Mouse (Mus musculus) kidney, adult 18-20 months (tissue): ENCODE measurements around the gene Hunk.

Experiments used
- DNase-seq: peaks from one replicate; pipeline ENCODE4 v3.0.0; 2021

The Hunk gene

DNA sequence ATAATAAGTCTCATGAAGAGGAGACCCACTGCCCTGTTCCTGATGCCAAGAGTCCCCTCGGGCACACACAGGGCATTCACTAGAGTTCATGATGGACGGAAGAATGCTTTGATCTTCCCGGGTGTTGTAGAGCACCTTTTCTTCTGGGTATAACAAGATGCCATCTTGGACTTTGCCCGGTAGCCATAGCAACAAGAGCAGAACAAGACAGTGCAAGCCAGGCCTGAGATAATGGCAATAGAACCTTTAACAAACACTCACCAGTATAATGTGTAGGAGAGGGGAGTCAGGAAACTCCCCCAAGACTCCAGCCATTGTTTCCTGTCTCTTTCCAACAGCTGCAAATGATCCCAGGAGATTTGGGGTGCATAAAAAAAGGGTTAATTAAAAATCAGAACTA lies 8.9 kb downstream of the Hunk start:
- DNase-seq, result peak; percentile 49

DNA sequence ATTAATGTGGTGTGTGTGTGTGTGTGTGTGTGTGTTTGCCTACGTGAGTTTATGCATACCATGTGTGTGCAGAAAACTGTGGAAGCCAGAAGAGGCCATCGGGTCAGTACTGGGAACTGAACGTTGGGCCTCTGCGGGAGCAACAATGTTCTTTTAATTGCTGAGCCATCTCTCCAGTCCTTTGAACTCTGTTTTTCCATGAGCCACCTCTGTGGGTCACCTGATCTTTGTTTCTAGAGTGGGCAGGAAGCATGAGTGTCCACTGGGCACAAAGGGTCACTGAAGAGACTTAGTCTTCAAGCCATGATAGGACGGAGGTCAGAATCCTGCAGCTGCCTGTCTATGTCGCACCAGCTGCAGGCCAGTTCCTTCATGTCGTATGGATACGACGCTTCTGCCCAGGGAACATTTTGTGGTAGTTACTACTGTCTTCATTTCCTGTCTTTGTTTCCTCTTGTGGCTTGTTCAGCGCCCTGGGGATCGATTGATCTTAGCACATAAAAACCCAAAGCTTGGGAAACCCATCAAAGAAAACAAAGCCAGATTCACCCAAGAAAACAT lies 10.3 kb downstream of the Hunk start:
- DNase-seq, result no peak

DNA sequence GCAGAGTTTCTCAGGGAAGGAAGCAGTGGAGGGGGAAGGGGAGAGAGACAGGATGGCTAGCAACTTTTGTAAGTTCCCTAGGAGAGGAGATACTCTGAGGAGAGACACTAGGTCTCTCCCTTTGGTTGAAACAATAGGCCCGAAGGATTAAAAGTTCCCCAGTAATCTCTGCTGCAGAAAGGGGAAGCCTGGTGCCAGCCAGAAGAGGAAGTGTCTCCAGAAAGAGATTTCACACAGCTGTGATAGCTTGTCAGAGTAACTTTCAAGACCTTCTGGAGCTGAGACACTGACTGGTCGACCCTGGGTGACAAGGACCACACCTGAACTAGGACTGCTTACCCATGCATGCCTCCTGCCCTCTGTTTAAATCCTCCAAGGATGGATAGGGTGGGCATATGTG lies 11.1 kb downstream of the Hunk start:
- DNase-seq, result no peak

DNA sequence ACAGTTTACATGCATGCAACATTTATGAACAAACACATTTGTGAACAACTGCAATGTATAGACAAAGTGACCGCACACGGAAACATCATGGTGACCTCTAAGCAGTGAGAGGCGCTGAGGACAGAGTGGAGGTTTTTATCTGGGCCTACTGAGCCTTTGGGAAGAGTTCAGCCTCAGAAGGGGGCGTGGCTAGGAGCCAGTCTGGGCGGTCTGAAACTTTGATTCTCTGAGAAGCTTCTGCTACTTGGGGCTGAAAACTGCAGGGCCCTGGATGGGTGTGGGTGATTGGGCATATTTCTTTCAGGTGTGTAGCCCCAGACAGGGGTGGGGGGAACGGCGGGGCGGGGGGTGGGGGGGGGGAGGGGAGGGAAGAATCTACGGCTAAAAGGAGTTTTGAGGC lies 14.5 kb downstream of the Hunk start:
- DNase-seq, result no peak

DNA sequence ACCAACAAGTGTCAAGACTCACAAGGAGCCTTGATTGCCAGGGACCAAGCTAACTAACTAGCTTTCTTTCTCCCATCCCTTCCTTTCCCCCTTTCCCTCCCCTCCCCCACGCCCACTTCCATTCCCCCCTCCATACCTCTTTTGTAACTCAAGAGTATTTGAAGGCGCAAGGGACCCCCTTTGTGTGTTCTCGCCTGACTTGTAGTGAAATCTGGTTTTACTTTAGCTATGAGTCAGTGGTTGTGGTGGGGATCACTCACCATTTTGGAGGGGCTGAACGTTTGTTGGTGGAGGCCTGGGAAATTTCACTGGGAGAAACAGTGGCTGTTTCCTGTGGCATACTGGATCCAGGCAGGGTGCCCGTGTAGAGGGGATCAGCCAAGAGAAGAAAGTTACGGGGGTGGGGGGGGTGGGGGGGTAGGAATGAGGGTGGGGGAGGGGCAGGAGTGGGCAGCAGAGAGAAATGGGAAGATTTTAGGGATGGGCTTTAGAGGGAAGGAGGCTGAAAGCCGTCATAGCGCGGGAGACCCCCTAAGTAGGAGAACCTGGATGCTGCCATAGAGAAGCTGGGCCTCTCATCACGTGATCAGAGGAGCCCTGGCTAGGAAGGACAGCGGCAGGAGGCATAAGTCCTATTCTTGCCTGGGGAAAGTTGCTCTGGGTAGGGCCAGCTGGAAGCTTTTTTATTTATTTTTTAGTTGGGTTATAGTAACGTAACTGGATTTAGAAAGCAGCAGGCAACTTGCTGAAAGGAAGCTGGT lies 15.3 kb downstream of the Hunk start:
- DNase-seq, result no peak

DNA sequence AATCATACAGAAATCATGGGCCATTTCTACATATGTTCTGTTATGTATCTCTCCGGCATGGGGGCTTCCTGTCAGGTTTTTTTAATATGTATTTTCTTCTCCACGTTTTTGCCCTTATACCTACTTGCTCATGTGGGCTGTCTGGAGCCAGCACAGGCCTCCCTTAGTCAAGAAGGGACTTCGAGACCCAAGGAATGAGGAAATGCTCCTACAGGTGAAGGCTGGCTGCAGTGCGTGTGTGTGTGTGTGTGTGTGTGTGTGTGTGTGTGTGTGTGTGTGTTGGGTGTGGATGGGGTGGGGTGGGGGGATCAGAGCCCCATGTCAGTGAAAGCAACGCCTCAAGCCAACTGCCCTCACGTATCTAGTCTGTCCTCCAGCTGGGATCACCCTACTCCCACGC lies 16.5 kb downstream of the Hunk start:
- no peak for DNase-seq

DNA sequence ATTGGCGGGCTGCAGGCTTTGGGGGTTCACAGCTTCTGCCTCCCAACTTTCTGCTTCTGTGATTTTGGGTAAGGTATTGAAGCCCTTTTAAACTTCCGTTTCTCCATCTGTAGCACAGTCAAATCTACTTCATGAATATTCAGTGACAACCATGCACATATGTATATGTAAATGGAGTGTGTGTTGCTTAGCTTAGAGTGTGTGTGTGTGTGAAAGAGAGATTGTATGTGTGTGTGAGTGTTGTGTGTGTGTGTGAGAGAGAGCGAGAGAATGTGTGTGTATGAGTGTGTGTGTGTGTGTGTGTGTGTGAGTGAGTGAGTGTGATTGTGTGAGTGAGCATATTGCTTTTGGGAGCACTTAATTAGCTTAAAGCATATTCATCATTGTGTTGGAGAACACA lies 19.4 kb downstream of the Hunk start:
- no peak for DNase-seq

DNA sequence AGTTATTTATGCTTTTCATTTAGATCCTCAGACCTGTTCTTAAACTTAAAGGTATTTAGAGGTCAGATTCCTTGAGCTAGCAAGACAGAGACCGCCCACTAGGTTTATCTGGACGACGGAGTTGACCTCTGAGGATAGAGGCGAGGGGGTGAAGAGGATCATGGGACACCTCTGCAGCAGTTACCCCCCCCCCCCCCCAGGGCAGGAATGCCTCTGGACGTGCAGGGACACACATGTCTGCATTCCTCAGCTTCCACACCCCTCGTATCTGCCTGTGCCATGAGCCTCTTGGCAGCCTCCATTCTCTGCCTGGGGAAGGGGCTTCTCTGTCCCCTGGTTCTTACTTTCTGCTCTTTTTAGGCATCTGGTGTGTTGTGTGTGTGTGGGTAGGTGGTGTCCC lies 19.8 kb downstream of the Hunk start:
- DNase-seq, result no peak

DNA sequence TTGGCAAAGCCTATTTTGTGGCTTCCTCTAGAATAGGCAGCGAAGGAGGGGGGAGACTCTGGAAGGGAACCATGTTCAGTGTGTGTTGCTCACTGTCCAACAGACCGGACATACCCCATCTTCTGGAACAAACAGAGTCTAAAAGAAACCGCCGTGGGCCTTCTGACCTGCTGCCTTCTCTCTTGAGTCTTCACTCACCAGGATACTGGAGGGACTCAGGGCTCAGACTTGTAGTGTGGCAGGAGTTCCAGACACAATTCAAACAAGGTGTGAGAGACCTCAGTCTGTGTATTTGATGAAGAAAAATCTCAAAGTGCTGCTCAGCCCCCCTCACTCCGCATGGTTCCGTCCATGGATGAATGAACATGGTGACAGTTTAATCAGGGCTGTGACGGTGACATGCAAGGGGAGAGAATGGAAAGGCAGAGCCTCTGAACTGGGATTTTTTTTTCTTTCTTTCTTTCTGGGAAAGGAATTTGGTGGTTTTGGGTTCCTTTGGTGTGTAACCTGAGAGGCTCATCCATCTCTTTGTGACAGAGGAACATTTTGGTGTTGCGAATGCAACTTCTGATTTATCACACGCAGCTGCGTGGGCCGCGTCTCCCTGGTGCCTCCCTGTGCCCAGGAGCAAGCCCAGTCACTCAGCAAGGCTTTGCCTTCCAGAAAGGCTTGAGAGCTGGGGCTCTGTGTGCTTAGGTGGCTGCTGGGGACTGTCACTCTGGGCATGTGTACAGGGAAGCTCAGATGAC lies 21.9 kb downstream of the Hunk start:
- DNase-seq, result no peak

DNA sequence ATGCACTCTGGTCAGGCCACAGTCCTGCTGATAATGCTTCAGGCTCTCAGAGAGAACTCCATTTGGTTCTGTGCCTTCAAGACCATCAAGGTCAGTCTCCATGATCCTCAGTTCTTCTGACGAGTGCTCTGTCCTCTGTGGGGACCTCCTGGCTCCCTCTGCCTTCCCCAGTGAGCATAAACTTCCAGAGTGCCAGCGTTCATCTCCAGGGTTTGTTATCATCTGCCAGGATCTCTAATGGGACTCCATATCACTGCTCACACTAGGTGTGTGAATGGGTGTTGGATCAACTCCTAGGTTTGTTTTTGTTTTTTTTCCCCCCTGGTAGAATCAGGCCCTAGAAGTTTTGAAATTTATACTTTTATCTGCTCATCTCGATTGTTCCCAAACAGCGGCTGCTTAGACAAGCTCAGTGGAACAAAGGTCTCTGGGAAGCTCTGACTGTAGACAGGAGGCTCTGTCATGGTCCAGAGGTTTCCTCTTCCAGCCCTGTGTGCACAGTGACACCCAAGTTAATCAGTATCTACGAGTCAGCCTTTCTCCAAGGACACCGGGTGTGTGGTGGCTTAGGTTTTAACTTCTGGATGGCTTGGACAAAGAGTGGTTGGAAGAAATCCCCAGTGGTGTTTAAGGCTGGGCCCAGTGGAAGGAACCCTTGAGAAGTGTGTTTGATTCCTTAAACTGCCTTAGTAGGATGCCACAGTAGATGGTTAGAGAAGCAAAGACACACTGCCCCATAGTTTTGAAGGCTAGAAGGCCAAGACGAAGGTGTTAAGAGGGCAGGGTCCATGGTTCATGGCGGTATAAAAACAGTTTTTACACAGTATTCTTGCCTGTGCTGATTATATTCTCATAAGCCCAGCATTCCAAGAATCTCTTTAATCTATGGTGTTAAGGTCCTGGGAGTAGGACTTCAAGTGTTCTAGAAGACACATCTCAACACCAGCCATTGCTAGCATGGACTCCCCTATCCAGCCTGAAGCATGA lies 26.6 kb downstream of the Hunk start:
- peak; percentile 61 for DNase-seq

DNA sequence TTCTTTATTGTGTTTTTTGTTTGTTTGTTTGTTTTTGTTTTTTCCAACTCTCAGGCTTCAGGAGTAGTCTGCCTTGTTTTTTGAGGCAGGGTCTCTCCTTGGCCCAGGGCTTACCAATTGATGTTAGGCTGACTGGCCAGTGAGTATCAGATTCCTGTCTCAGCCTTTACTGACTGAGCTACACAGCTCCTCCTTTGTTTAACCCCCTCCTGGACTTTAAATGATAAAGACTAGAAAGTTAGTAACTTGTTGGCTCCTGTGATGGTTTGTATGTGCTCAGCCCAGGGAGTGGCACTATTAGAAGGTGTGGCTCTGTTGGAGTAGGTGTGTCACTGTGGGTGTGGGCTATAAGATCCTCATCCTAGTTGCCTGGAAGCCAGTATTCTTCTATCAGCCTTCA lies 30.8 kb downstream of the Hunk start:
- DNase-seq, result no peak

DNA sequence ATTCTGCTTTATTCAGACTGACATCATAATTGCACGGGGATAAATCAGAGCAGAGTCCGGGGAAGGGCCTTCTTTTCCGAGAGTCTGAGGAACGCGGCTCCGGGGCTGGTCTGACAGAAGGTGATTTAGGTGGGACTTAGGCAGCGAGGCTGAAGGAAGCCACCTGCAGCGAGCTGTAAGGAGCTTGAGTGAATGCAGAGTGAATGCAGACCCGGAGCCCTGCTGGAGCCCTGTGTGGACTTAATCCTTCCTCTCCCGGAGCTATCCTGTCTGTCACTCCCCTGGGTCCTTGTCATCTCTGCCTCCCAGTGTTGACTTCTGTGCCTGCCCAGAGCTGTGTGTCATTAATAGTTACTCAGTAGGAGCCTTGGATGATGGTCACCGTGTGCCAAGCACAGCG lies 32.8 kb downstream of the Hunk start:
- no peak for DNase-seq

DNA sequence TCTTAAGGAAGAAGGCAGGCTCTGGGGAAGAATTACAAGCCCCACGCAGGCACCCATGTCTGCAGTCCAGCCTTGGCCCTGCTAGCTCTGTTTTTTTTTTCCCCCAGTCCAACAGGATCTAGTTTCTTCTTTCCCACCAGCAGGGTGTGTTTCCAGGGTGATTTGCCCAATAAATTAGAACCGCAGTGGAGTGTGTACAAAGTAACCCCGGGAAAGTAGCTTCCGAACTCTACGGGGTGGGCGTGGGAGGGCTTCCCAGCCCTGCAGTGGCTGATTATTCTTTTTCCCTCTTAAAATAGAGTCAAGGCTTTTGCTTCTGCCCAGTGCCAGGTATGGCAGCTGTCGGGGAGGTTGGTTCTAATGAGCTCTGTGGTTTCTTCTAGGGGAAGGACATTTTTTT lies 35.3 kb downstream of the Hunk start:
- no peak for DNase-seq

DNA sequence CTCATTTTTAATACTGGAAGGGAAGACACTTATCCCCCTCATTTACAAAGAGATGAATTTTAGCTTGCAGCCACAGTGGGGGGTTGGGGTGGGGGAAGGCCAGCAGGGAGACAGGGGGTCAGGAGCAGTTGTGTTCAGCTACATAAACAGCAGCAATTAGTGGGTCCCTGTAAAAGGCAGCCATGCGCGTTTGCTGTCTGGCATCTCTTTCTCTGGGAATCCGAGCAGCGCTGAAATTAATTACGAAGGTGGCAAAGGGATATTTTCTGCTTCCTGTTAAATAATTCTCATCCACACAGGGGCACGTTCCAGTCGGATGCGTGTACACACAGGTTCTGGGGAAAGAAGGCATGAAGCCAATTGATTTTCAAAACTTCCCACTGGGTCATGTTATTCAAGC lies 35.7 kb downstream of the Hunk start:
- DNase-seq, result no peak

DNA sequence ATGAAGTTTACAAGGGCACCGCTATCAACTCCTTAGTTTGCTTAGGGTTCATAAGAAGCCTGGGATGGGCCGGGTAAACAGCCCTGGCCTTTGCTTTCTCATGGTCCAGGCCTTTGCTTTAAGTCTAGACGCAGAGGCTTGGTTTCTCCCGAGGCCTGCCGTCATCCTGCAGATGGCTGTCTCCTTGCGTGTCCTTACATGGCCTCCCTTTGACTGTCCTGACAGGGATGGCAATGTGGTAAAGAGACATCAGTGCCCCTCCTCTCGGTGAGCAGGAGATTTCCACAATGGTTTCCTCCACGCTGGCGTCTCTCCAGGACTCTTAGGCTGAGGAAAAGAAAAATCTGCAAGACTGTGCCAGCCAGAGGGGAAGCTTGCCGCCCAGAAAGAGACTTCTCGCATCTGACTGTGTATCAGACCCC lies 36.3 kb downstream of the Hunk start:
- no peak for DNase-seq

DNA sequence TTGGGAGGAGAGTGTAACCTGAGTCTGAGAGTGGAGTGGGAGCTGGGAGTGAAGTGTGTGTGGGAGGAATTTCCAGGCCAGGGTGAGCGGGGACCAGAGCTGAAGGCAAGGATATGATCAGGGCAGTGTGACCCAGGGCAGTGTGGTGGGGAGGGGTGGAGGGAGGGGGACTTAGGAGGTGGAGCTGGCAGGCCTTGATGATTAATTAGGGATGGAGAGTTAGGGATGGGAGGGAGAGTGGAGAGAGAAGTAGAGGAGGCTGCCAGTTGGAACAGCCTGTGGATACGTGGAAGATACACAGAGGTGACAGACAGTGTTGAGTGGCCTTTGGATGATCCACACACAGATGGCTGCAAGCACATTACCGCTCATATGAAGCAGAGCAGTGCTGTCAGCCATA lies 38.1 kb downstream of the Hunk start:
- DNase-seq, result no peak

DNA sequence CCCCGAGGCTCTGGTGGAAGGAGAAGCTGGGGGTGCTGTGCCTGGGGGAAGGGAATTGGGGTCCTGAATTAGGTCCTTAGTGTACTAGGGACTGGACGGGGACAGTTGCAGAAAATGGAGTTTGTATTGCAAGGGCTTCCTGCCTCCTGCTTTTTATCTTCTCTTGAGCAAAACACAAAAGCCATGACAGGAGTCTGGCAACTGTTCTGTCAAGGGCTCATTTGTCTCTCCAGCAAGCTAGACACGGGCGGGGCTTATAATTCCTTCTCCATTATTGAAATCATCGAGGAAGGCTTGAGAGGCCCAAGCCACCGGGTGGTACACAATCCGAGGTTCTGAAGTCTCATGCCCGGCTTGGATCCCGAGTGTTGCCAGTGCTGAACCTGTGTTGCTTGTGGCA lies 38.6 kb downstream of the Hunk start:
- DNase-seq, result no peak

DNA sequence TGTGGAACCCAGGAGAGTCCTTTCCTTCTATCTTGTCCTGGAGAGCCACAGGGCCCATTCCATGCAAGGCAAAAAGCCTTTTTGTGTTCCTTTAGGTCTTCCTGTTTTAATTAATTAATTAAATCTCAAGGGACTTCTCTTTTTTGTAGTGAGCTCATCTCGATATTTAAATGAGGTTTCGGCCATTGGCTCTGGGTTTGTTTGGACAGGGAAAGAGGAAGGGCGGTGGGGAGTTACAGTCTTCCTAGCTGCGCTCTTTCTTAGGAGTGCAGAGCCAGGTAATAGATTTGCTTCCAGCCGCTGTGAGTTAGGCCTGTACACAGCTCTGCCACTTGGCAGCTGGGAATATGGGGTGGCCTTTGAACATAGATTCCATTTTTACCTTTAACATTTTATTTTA lies 40.4 kb downstream of the Hunk start:
- no peak for DNase-seq

DNA sequence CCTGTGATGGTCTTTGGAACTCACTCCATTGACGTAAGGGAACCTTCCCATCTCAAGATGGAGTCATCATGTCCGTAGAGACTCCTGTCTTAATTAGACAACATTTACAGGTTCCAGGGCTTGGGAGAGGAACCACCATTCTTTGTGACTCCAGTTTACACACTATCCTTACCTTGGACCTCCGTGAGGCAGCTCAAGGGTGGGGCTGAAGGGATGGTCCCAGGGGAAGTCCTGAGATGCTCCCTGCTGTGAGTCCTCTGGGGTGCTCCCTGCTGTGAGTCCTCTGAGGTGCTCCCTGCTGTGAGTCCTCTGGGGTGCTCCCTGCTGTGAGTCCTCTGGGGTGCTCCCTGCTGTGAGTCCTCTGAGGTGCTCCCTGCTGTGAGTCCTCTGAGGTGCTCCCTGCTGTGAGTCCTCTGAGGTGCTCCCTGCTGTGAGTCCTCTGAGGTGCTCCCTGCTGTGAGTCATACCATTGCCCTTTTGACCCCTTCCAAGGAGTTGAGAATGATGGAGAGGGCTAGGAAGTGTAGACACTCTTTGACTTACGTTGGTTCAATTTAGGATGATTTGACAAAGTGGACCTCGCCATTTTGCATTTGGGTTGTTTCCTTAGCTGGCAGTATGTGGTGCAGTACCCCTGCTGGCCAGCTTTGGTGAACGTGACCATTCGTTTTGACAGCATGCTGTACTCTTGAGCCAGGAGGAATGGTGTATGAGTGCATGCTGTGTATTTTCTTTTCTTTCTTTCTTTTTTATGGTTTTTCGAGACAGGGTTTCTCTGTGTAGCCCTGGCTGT lies 42.2 kb downstream of the Hunk start:
- DNase-seq, result no peak

DNA sequence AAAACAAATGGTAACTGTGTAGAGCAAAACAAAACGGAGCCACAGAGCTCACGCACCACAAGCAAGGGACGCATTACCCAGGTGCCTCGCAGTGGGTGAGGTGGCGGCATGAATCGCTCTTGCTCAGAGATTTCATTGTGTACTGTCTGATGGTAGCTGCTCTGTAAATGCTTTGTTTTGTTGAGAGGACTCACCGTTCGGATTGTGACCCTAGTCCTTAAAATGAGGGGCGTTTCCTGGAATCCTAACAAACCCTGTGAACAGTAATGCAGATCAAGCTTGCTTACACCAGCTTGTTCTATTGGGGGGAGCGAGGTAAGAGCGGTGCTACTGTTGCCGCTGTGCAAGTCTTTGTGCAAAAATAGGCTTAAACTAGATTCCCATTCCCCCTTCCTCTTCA lies 47.7 kb downstream of the Hunk start:
- DNase-seq, result no peak

DNA sequence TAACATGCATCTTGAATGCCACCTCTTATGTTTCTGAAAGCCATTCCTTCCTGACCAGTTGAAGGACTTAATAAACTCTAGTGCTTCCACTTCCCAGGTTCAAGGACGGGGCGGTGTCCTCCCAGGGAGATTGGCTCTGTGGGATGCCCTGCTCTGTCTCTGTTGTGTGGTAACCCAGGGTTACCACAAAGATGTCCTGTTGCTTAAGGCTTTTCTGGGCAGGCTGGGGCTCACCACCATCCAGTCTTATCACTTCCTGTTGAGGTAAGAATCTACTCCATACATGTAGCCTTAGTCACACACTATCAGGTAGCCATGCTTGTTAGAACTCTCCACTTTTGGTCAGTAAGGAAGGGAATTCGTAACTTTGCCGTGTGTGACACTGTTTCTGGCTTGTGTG lies 49.4 kb downstream of the Hunk start:
- DNase-seq, result no peak

DNA sequence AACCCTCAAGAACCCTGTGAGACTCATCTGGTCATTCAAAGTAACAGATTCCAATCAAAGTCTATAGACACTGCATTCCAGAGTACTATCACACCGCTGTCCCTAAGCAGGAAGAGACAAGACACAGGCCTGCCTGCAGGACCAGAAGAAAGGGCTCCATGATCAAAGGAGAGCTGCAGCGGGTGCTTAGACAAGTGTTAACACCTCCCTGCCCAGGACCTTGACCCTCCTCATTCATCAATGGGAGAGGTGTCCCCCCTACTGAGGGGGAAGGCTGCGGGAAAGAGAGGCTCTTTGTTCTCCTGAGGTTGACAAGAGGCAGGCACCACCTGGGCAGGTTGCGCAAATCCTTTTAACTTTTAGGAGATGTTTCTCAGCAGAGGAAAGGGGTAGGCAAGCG lies 51.5 kb downstream of the Hunk start:
- DNase-seq, result no peak
